Mouse (Mus musculus) liver, embryonic 13.5 days (tissue): ENCODE data around the gene Plppr2. TPM values are rescaled to one million over a fixed set of nuclear protein-coding genes. Genes with fewer than 3 reads are reported as not detected.
A peak's percentile ranks its signal among the peaks of the same experiment; 100 is the strongest.

Source experiments
- ATAC-seq: fragments of 200-750 bp; cut with Nextera tagmentation; 2 replicates; pipeline ENCODE4 v1.8.0; 2017; ENCODE audit warnings: low read depth, mild to moderate bottlenecking, moderate number of reproducible peaks, moderate library complexity
- DNase-seq: peaks from one replicate; pipeline ENCODE4 v3.0.0; 2022
- H3K27ac ChIP-seq: fragments of 300-500 bp; sonication (generic); 2 replicates; pipeline ENCODE4 v1.5.1; 2015; ENCODE audit warnings: moderate library complexity, mild to moderate bottlenecking, inconsistent platforms
- H3K27me3 ChIP-seq: fragments of 300-500 bp; sonication (generic); 2 replicates; pipeline ENCODE4 v1.6.1; 2015; ENCODE audit warnings: mild to moderate bottlenecking, inconsistent platforms
- H3K36me3 ChIP-seq: fragments of 300-500 bp; sonication (generic); 2 replicates; pipeline ENCODE4 v1.6.1; 2015; ENCODE audit warnings: mild to moderate bottlenecking, inconsistent platforms
- H3K4me1 ChIP-seq: fragments of 300-500 bp; sonication (generic); replicated peaks from 2 replicates; pipeline ENCODE4 v1.6.1; 2015; ENCODE audit warnings: inconsistent platforms
- H3K4me2 ChIP-seq: fragments of 300-500 bp; sonication (generic); 2 replicates; pipeline ENCODE4 v1.6.1; 2015; ENCODE audit warnings: inconsistent platforms, mild to moderate bottlenecking, moderate library complexity
- H3K4me3 ChIP-seq: fragments of 300-500 bp; sonication (generic); replicated peaks from 2 replicates; pipeline ENCODE4 v1.5.1; 2015; ENCODE audit warnings: mild to moderate bottlenecking, inconsistent platforms
- H3K9ac ChIP-seq: fragments of 300-500 bp; sonication (generic); 2 replicates; pipeline ENCODE4 v1.6.1; 2015; ENCODE audit warnings: mild to moderate bottlenecking, inconsistent platforms
- H3K9me3 ChIP-seq: fragments of 300-500 bp; sonication (generic); replicated peaks from 2 replicates; pipeline ENCODE4 v1.6.1; 2016; ENCODE audit warnings: inconsistent platforms
- whole genome bisulfite sequencing: fragments of 180-500 bp; shearing (Covaris S2); methylation state at CpG from one replicate; pipeline ENCODE4 v1.1.7; 2015; ENCODE audit not compliant: insufficient replicate concordance; 5-methylcytosine and 5-hydroxymethylcytosine counted together
- polyA plus RNA-seq: library from polyadenylated mRNA; unstranded; fragments of >200 nt; fragmentation: Nextera tagmentation; extraction: Ambion mirVana; gene quantifications from 2 replicates; pipeline ENCODE4 v1.2.1, GENCODE M21; 2015

Plppr2 gene
- polyA plus RNA-seq, 1 experiment from 2014 or later: 0.99 TPM

DNA sequence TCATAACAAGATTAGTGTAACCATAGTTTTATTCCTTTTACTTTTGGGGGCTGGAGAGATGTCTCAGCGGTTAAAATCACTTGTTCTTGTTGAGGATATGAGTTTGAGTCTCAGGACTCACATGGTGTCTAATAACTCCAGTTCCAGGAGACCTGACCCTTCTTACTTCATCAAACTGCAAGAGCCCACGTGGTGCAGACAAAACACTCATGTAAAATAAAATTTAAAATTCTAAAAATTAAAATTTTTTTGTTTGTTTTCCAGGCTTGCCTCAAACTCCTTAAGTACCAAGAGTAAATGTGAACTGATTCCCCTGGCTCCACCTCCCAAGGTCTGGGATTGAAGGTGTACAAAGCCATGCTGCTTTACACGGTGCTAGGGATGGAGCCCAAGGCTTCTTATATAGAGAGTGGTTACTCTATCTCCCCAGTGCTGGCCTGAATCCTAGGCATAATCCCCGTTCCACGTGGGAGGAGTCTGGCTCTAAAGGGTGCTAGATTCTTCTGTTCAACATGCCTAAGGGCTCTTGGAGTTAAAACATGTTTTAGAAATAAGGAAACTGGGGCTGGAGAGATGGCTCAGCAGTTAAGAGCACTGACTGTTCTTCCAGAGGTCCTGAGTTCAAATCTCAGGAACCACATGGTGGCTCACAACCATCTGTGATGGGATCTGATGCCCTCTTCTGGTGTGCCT is 18.0 kb upstream of the Plppr2 start:
- ATAC-seq (no peak), DNase-seq (no peak)
- Histone ChIP-seq H3K27me3 (peaks cover 27% of the 10 kb centered on the region), H3K4me3 (peak overlapping the region; percentile 72), H3K9me3 (no peaks in the 10 kb centered on the region), H3K4me2 (peak overlapping the region; percentile 100), H3K4me1 (peaks cover 35% of the 10 kb centered on the region), H3K27ac (0 out of 2 replicates have a peak overlapping the region, but pooled peaks have one; percentile 25), H3K9ac (no peak overlapping the region), H3K36me3 (0 out of 2 replicates have a peak, but pooled peaks cover 11% of the 10 kb centered on the region)
- 27% methylated on average over 5 of the region's 5 CpGs for WGBS

DNA sequence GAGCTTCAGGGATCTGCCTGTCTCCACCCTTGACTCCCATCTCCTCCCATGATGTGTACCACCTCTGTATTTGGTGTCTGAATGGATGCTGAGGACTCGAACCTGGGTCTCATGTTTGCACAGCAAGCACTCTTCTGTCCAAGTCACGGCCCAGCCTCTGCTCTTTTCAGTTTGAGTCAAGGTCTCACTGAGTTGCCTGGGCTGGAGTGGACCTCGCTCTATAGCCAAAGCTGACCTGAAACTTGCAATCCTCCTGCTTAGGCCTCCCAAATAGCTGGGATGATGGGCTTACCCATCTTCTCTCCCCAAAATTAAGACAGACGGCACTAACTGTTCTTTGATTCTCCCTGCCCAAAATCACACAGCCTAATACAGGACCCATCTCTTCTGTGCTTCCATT is 13.8 kb upstream of the Plppr2 start:
- H3K4me2 ChIP-seq: no peak overlapping the region
- H3K9me3 ChIP-seq: no peaks in the 10 kb centered on the region
- no peaks in the 10 kb centered on the region for H3K27me3 ChIP-seq
- H3K36me3 ChIP-seq: peaks cover 5% of the 10 kb centered on the region; the same call in 1 of the 2 replicates
- DNase-seq: no peak
- ATAC-seq: no peak
- no peak overlapping the region for H3K27ac ChIP-seq
- H3K4me1 ChIP-seq: peaks cover 54% of the 10 kb centered on the region
- H3K9ac ChIP-seq: no peak overlapping the region
- H3K4me3 ChIP-seq: no peak overlapping the region
- whole genome bisulfite sequencing: 78% methylated on average over 4 of the region's 4 CpGs

DNA sequence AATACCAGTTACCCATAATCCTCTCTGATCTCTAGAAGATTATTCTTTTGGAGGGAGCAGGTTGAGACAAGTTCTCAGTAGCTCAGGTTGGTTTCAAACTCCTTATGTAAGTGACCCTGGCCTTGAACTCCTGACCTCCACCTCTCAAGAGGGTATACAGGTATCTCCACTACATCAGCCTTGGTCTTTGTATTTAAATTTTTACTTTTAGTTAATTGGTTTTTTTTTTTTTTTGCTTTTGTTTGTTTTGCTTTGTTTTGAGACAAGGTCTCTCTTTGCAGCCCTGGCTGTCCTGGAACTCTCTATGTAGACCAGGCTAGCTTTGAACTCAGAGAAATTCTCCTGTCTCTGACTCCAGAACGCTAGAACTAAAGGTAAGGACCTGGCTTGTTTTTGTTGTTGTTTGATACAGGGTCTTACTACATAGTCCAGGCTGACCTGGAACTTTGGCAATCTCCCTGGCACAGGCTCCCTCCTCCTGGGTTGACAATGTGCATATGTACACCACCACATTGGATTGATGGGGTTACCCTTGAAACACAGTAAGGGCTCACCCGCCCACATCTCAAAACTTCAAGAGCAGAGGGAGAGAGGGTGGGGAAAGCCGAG is 13.2 kb upstream of the Plppr2 start:
- DNase-seq (no peak), ATAC-seq (no peak)
- peaks cover 49% of the 10 kb centered on the region for H3K4me1 ChIP-seq
- peaks cover 5% of the 10 kb centered on the region; the same call in 1 of the 2 replicates for H3K36me3 ChIP-seq
- no peaks in the 10 kb centered on the region for H3K27me3 ChIP-seq
- H3K4me2 ChIP-seq: no peak overlapping the region
- no peaks in the 10 kb centered on the region for H3K9me3 ChIP-seq
- H3K4me3 ChIP-seq: no peak overlapping the region
- 34% methylated on average over 3 of the region's 3 CpGs for WGBS
- no peak overlapping the region for H3K9ac ChIP-seq
- peak overlapping the region; percentile 67 for H3K27ac ChIP-seq

DNA sequence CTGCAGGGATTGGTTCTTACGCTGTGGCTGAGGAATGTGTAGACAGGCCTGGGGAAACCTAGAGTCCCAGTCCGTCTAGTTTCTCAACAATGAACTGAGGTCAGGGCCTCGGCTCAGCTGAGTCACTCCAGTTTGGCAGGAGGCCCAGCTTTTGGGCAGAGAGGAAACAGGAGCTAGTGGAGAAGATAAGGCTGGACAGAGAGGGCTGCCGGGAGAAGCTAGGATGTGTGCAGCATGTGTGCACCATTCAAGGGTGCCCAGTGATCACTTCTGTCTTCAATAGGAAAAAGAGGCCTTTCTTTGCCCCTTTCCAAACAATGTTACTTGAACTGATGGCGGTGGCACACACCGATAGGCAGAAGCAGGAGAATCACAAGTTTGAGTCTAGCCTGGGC is 12.7 kb upstream of the Plppr2 start:
- DNase-seq (peak; percentile 46), ATAC-seq (peak; percentile 69)
- Histone ChIP-seq H3K4me2 (no peak overlapping the region), H3K4me3 (no peak overlapping the region), H3K9ac (no peak overlapping the region), H3K27me3 (no peaks in the 10 kb centered on the region), H3K27ac (peak overlapping the region; percentile 67), H3K4me1 (peaks cover 44% of the 10 kb centered on the region), H3K36me3 (peaks cover 5% of the 10 kb centered on the region; the same call in 1 of the 2 replicates), H3K9me3 (no peaks in the 10 kb centered on the region)
- WGBS: 29% methylated on average over 6 of the region's 6 CpGs

DNA sequence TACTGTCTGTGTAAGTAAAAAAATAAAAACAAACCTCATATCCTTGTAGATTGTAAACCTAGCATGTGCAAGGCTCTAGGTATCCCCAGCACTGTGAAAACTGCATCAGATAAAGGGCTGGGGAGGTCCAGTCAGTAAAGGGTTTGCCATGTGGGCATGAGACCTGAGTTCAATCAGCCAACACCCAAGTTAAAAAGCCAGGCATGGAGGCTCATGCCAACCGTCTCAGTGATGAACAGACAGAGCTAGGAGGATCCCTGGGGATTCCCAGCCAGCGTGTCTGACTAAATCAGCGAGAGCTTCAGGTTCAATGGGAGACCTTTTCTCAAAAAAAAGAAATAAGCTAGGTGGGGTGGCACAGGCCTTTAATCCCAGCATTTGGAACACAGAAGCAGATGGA is 11.8 kb upstream of the Plppr2 start:
- 76% methylated on average over 3 of the region's 3 CpGs for WGBS
- H3K4me2 ChIP-seq: no peak overlapping the region
- no peak overlapping the region for H3K9ac ChIP-seq
- no peak overlapping the region for H3K27ac ChIP-seq
- no peak for DNase-seq
- H3K4me1 ChIP-seq: peaks cover 41% of the 10 kb centered on the region
- H3K4me3 ChIP-seq: no peak overlapping the region
- peaks cover 5% of the 10 kb centered on the region; the same call in 1 of the 2 replicates for H3K36me3 ChIP-seq
- no peak for ATAC-seq
- no peaks in the 10 kb centered on the region for H3K9me3 ChIP-seq
- H3K27me3 ChIP-seq: no peaks in the 10 kb centered on the region

DNA sequence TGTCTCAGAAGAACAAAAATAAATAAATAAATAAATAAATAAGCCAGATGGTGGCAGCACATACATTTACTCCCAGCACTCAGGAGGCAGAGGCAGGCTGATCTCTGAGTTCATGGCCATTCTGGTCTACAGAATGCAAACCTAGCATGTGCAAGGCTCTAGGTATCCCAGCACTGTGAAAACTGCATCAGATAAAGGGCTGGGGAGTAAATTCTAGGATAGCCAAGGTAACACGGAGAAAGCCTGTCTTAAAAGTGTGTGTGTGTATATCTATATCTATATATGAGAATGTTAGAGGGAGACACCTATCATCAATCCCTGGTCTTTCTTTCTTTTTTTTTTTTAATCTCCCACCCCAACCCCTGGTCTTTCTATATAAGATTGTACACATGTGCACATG is 11.3 kb upstream of the Plppr2 start:
- DNase-seq (no peak), ATAC-seq (no peak)
- Histone ChIP-seq H3K9me3 (no peaks in the 10 kb centered on the region), H3K4me1 (peaks cover 41% of the 10 kb centered on the region), H3K4me2 (peak overlapping the region; percentile 59; the same call in 1 of the 2 replicates), H3K27ac (no peak overlapping the region), H3K36me3 (peaks cover 5% of the 10 kb centered on the region; the same call in 1 of the 2 replicates), H3K9ac (no peak overlapping the region), H3K4me3 (no peak overlapping the region), H3K27me3 (no peaks in the 10 kb centered on the region)
- WGBS: 86% methylated on average over 1 of the region's 1 CpGs

DNA sequence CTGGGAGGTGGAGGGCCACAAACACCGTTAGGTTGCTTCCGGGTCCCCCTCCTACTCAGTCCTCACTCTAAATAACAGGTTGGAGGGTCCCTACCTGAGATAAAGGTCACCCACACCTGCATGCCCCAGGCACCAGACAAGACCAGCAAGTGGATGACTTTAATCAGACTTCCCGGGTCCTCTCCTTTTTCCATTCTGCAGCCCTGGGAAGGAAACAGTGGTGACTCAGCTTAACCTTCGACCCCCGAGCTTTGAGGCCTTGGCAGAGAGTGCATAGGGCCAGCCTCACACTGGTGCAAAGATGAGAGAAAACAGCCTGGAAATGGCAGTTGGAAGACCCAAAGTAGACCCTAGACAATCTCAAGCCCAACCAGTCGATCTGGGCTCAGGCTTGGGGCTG is 10.7 kb upstream of the Plppr2 start:
- H3K9ac ChIP-seq: no peak overlapping the region
- no peaks in the 10 kb centered on the region for H3K27me3 ChIP-seq
- peak overlapping the region; percentile 59 for H3K4me2 ChIP-seq
- peaks cover 5% of the 10 kb centered on the region; the same call in 1 of the 2 replicates for H3K36me3 ChIP-seq
- peaks cover 41% of the 10 kb centered on the region for H3K4me1 ChIP-seq
- DNase-seq (no peak), ATAC-seq (no peak)
- H3K4me3 ChIP-seq: peak overlapping the region; percentile 57
- no peaks in the 10 kb centered on the region for H3K9me3 ChIP-seq
- H3K27ac ChIP-seq: 0 out of 2 replicates have a peak overlapping the region, but pooled peaks have one; percentile 15
- WGBS: 64% methylated on average over 6 of the region's 6 CpGs

DNA sequence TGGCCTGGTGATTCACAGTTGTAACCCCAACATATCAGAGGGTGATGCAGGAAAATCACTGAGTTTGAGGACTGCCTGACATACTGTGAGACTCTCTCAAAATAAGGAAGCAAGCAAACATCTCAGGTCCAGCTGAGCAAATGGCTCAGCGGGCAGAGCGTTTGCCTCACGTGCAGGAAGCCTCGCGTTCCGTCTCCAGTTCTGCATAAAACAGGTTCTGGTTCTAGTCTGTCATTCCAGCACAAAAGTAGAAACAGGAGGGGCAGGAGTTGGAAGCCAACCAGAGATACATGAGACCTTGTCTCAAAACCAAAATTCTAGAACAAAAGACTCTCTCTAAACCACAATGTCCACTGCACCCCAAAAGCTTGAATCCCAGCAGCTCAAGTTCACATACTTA is 10.0 kb upstream of the Plppr2 start:
- Histone ChIP-seq H3K9me3 (no peaks in the 10 kb centered on the region), H3K36me3 (peaks cover 1% of the 10 kb centered on the region; the same call in 1 of the 2 replicates), H3K9ac (peak overlapping the region; percentile 59), H3K4me2 (peak overlapping the region; percentile 59), H3K27me3 (no peaks in the 10 kb centered on the region), H3K27ac (0 out of 2 replicates have a peak overlapping the region, but pooled peaks have one; percentile 15), H3K4me1 (peaks cover 45% of the 10 kb centered on the region), H3K4me3 (peak overlapping the region; percentile 57)
- 3% methylated on average over 6 of the region's 6 CpGs for WGBS
- DNase-seq (no peak), ATAC-seq (no peak)

DNA sequence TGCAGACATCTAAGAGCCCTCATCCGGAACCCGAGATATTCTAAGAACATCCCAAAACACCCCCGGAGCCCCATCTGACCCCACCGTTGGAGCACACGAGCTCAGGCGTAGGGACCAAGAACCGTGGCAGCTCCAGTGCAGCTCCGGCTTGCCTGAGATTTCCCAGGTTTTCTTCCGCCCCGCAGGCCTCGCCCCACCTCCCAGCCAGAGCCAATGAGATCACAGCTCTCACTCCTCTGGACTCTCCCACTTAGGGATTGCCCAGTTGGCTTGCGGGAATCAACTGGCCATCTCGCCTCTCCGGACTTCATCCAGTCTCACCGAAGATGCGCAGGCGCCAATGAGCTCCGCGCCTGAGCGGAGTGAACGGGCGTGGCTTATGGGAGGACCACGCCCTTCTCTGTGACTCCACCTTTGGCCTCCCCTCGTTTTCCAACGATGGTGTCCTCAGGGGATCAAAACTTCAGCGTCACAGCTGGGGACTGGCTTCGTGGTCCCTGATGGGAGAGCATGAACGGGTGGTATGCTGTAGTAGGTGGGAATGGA is 9.6 kb upstream of the Plppr2 start, which contains the start of the genes Ccdc159 and Tmem205:
Gene Ccdc159, plus strand, starts transcription at position 264 of the 546 bp plus-strand sequence.
Gene Tmem205, minus strand, starts transcription at position 349 of the 546 bp plus-strand sequence.
- WGBS: 0% methylated on average over 28 of the region's 28 CpGs
- H3K4me3 ChIP-seq: peak within 1 kb of the TSS; percentile 57

DNA sequence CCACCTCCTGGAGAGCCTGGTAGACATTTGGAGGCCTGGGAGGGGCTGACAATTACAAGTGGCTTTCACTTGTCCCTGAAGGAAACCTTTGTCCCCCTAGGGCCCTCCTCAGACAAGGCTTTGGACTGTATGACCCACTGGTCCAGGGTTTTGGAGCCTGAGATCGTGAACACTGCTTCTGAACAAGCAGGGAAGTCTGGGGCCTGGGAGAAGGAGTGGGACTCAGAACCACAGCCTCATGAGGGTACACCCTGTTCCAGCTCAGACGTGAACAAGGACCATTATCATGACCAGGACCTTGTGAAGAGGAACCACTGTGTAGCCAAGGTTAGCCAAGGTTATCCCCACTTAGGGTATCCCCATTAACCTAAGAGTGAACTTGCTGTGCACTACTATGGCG is 7.6 kb upstream of the Plppr2 start:
- Histone ChIP-seq H3K9ac (no peak overlapping the region), H3K4me1 (peaks cover 49% of the 10 kb centered on the region), H3K27me3 (peaks cover 2% of the 10 kb centered on the region), H3K4me3 (no peak overlapping the region), H3K27ac (no peak overlapping the region), H3K9me3 (no peaks in the 10 kb centered on the region), H3K36me3 (no peaks in the 10 kb centered on the region; the same call in 1 of the 2 replicates), H3K4me2 (no peak overlapping the region)
- ATAC-seq (no peak), DNase-seq (no peak)
- 68% methylated on average over 3 of the region's 3 CpGs for WGBS

More for the DNA sequence above, 9.6 kb upstream of the Plppr2 start, which contains the start of the genes Ccdc159 and Tmem205:
- ATAC-seq (peak; percentile 81), DNase-seq (peak; percentile 75)
- Histone ChIP-seq H3K4me1 (peaks cover 50% of the 10 kb centered on the region), H3K9me3 (no peaks in the 10 kb centered on the region), H3K9ac (peak within 1 kb of the TSS; percentile 59), H3K27ac (0 out of 2 replicates have a peak within 1 kb of the TSS, but pooled peaks have one; percentile 15), H3K4me2 (peak within 1 kb of the TSS; percentile 59), H3K27me3 (no peaks in the 10 kb centered on the region), H3K36me3 (no peaks in the 10 kb centered on the region; the same call in 1 of the 2 replicates)

DNA sequence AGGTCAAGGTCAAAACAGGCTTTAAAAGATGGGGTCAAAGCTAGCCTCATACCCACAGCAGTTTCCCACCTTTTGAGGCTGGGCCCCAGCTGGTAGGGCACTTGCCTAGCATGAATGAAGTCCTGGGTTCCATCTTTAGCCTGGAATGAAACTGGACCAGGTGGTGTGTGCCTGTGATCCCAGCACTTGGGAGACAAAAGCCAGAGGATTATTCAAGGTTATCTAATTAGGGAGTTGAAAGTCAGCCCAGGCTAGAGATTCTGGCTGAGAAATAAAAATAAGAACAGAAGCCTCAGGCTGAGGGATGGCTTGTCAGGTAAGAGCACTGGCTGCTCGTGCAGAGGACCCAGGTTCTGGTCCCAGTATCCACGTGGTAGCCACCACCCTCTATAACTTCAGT is 4.8 kb upstream of the Plppr2 start:
- H3K9ac ChIP-seq: no peak overlapping the region
- H3K9me3 ChIP-seq: no peaks in the 10 kb centered on the region
- no peak overlapping the region for H3K4me2 ChIP-seq
- no peak overlapping the region for H3K4me3 ChIP-seq
- ATAC-seq (no peak), DNase-seq (no peak)
- no peaks in the 10 kb centered on the region for H3K36me3 ChIP-seq
- H3K4me1 ChIP-seq: peaks cover 38% of the 10 kb centered on the region
- H3K27me3 ChIP-seq: peaks cover 16% of the 10 kb centered on the region
- H3K27ac ChIP-seq: no peak overlapping the region
- WGBS: 48% methylated on average over 2 of the region's 2 CpGs
